ENCODE assay signal across 8 mouse cellular contexts in genomic region chr3:96603311-96603710, GRCm38 (mm10). TPM values are rescaled to one million over a fixed set of nuclear protein-coding genes. Genes with fewer than 3 reads are reported as not detected.
DNase-seq lines count a peak whose midpoint lies in the region; ATAC-seq and TF ChIP-seq lines count a peak whose summit lies in the region.

No protein-coding gene starts in this region.

- no peaks in the 10 kb centered on the region for H3K9me3 ChIP-seq in heart, embryonic 11.5 days (replicated peaks; ENCODE audit: control insufficient read depth, low read length)
- no peaks in the 10 kb centered on the region for H3K9me3 ChIP-seq in forebrain, postnatal 0 days (ENCODE audit: low read length)
- H3K9me3 ChIP-seq in midbrain, embryonic 11.5 days (ENCODE audit: control insufficient read depth, low read length): no peaks in the 10 kb centered on the region

- intact Hi-C loops in heart, postnatal 14 days (cut with DNase I): loop anchor here (2.0 kb wide), 1 partner anchor 29 kb away; no protein-coding TSS in a partner anchor

- H3K4me3 ChIP-seq in heart, embryonic 11.5 days (ENCODE audit: low read depth, low read length): no peak overlapping the region
- peak overlapping the region; percentile 81 for H3K4me3 ChIP-seq in forebrain, postnatal 0 days (ENCODE audit: low read depth, low read length)
- peak overlapping the region; percentile 90 for H3K4me3 ChIP-seq in midbrain, embryonic 11.5 days (ENCODE audit: low read depth, low read length)

- 77% methylated on average over 5 of the region's 5 CpGs for WGBS in heart, embryonic 11.5 days (ENCODE audit: insufficient replicate concordance)
- 26% methylated on average over 5 of the region's 5 CpGs for WGBS in forebrain, postnatal 0 days
- 45% methylated on average over 5 of the region's 5 CpGs for WGBS in midbrain, embryonic 11.5 days

- no peak for TF ChIP-seq CTCF in forebrain, postnatal 0 days (IDR thresholded peaks at IDR 0.05; ENCODE audit: low read depth)

- 0 out of 2 replicates have a peak overlapping the region, but pooled peaks have one; percentile 39 for H3K9ac ChIP-seq in heart, embryonic 11.5 days (ENCODE audit: low read depth, low read length)
- peak overlapping the region; percentile 81 for H3K9ac ChIP-seq in forebrain, postnatal 0 days
- H3K9ac ChIP-seq in midbrain, embryonic 11.5 days (ENCODE audit: low read length): peak overlapping the region; percentile 88

- peaks cover 24% of the 10 kb centered on the region for H3K4me1 ChIP-seq in heart, embryonic 11.5 days (ENCODE audit: control insufficient read depth, insufficient read depth, low read length)
- peaks cover 23% of the 10 kb centered on the region for H3K4me1 ChIP-seq in forebrain, postnatal 0 days (ENCODE audit: insufficient read depth)
- H3K4me1 ChIP-seq in midbrain, embryonic 11.5 days (ENCODE audit: control insufficient read depth, insufficient read depth, low read length): peaks cover 28% of the 10 kb centered on the region

- ATAC-seq in heart, embryonic 11.5 days (replicated peaks; ENCODE audit: insufficient number of reproducible peaks, low FRiP score, low TSS enrichment): no peak
- ATAC-seq in forebrain, postnatal 0 days: no peak
- ATAC-seq in midbrain, embryonic 11.5 days (ENCODE audit: low FRiP score): no peak

- H3K4me2 ChIP-seq in heart, embryonic 11.5 days: peak overlapping the region; percentile 72; the same call in 1 of the 2 replicates
- peak overlapping the region; percentile 70 for H3K4me2 ChIP-seq in forebrain, postnatal 0 days (ENCODE audit: low read depth)
- H3K4me2 ChIP-seq in midbrain, embryonic 11.5 days: peak overlapping the region; percentile 71

- no peak for DNase-seq in heart, postnatal 14 days
- peak; percentile 70 for DNase-seq in cerebellum, adult 11-12 months
- peak; percentile 42 for DNase-seq in forebrain, postnatal 0 days
- no peak for DNase-seq in midbrain, embryonic 11.5 days (ENCODE audit: low spot score, missing footprints)
- DNase-seq in T-cell, adult 2 months (ENCODE audit: low spot score): no peak
- DNase-seq in frontal cortex, postnatal 36 days (ENCODE audit: low spot score in 2 of 2): no peak
- DNase-seq in gastrocnemius, postnatal 10 days: no peak

- H3K36me3 ChIP-seq in heart, embryonic 11.5 days (ENCODE audit: control insufficient read depth, insufficient read depth, low read length): no peaks in the 10 kb centered on the region
- H3K36me3 ChIP-seq in forebrain, postnatal 0 days (ENCODE audit: insufficient read depth): peaks cover 3% of the 10 kb centered on the region; the same call in 1 of the 2 replicates
- H3K36me3 ChIP-seq in midbrain, embryonic 11.5 days (ENCODE audit: control insufficient read depth, insufficient read depth, low read length): no peaks in the 10 kb centered on the region

- no peak overlapping the region for H3K27ac ChIP-seq in heart, embryonic 11.5 days (ENCODE audit: low read depth, low read length)
- H3K27ac ChIP-seq in forebrain, postnatal 0 days (ENCODE audit: low read depth, low read length): no peak overlapping the region
- H3K27ac ChIP-seq in midbrain, embryonic 11.5 days (ENCODE audit: low read depth, low read length): no peak overlapping the region

- peaks cover 2% of the 10 kb centered on the region; the same call in 1 of the 2 replicates for H3K27me3 ChIP-seq in heart, embryonic 11.5 days (ENCODE audit: control insufficient read depth, insufficient read depth, low read length)
- no peaks in the 10 kb centered on the region for H3K27me3 ChIP-seq in forebrain, postnatal 0 days (ENCODE audit: insufficient read depth, low read length)
- peaks cover 4% of the 10 kb centered on the region; the same call in 1 of the 2 replicates for H3K27me3 ChIP-seq in midbrain, embryonic 11.5 days (ENCODE audit: control insufficient read depth, insufficient read depth, low read length)

RNA-seq across cellular contexts. Expression of gene Lix1l, which starts 2.4 kb away (rescaled TPM):
- polyA plus RNA-seq in heart, embryonic 11.5 days (2014; fragmentation: Nextera tagmentation; extraction: Ambion mirVana): 6.4 and 6.7 TPM in 2 replicates
- total RNA-seq in heart, postnatal 14 days (2021): 10 to 100 TPM; 28.3 to 28.6 TPM
- total RNA-seq in forebrain, postnatal 0 days (2014; rRNA removed): 53.5 and 59.9 TPM in 2 replicates
- 3.5 and 3.7 TPM in 2 replicates for polyA plus RNA-seq in forebrain, postnatal 0 days (2015; fragmentation: Nextera tagmentation; extraction: Ambion mirVana)
- 6.4 TPM in 2 replicates for polyA plus RNA-seq in midbrain, embryonic 11.5 days (2014; fragmentation: Nextera tagmentation; extraction: Ambion mirVana)
- 10 to 100 TPM; 24.1 to 26.9 TPM for total RNA-seq in gastrocnemius, postnatal 10 days (2021)

RNA-seq across cellular contexts. Expression of gene Ankrd34a, which starts 6.9 kb away (rescaled TPM):
- 9.0 TPM in 2 replicates for polyA plus RNA-seq in heart, embryonic 11.5 days (2014; fragmentation: Nextera tagmentation; extraction: Ambion mirVana)
- 1 to 10 TPM; 1.3 to 1.8 TPM for total RNA-seq in heart, postnatal 14 days (2021)
- total RNA-seq in forebrain, postnatal 0 days (2014; rRNA removed): 17.7 and 19.3 TPM in 2 replicates
- 17.6 and 19.2 TPM in 2 replicates for polyA plus RNA-seq in forebrain, postnatal 0 days (2015; fragmentation: Nextera tagmentation; extraction: Ambion mirVana)
- polyA plus RNA-seq in midbrain, embryonic 11.5 days (2014; fragmentation: Nextera tagmentation; extraction: Ambion mirVana): 1.5 and 2.0 TPM in 2 replicates
- 1 to 10 TPM in 1 of 2 experiments, under 1 TPM in 1; 0.96 to 1.9 TPM for total RNA-seq in gastrocnemius, postnatal 10 days (2021)

RNA-seq across cellular contexts. Expression of gene Polr3gl, which starts 9.3 kb away (rescaled TPM):
- polyA plus RNA-seq in heart, embryonic 11.5 days (2014; fragmentation: Nextera tagmentation; extraction: Ambion mirVana): 21.4 and 23.8 TPM in 2 replicates
- 10 to 100 TPM; 21.8 to 25.3 TPM for total RNA-seq in heart, postnatal 14 days (2021)
- total RNA-seq in forebrain, postnatal 0 days (2014; rRNA removed): 25.7 and 31.8 TPM in 2 replicates
- 27.8 and 35.9 TPM in 2 replicates for polyA plus RNA-seq in forebrain, postnatal 0 days (2015; fragmentation: Nextera tagmentation; extraction: Ambion mirVana)
- 12.1 and 14.7 TPM in 2 replicates for polyA plus RNA-seq in midbrain, embryonic 11.5 days (2014; fragmentation: Nextera tagmentation; extraction: Ambion mirVana)
- 10 to 100 TPM; 32.1 to 32.7 TPM for total RNA-seq in gastrocnemius, postnatal 10 days (2021)

RNA-seq across cellular contexts. Expression of gene Rbm8a, which starts 26.4 kb away (rescaled TPM):
- polyA plus RNA-seq in heart, embryonic 11.5 days (2014; fragmentation: Nextera tagmentation; extraction: Ambion mirVana): 124 TPM in 2 replicates
- total RNA-seq in heart, postnatal 14 days (2021): 10 to 100 TPM; 37.9 to 40.5 TPM
- 29.2 and 38.5 TPM in 2 replicates for total RNA-seq in forebrain, postnatal 0 days (2014; rRNA removed)
- polyA plus RNA-seq in forebrain, postnatal 0 days (2015; fragmentation: Nextera tagmentation; extraction: Ambion mirVana): 110 and 120 TPM in 2 replicates
- 181 and 193 TPM in 2 replicates for polyA plus RNA-seq in midbrain, embryonic 11.5 days (2014; fragmentation: Nextera tagmentation; extraction: Ambion mirVana)
- 10 to 100 TPM; 57.0 to 65.1 TPM for total RNA-seq in gastrocnemius, postnatal 10 days (2021)

RNA-seq across cellular contexts. Expression of gene Gm16253, which starts 26.5 kb away (rescaled TPM):
- 1.2 and 1.5 TPM in 2 replicates for polyA plus RNA-seq in heart, embryonic 11.5 days (2014; fragmentation: Nextera tagmentation; extraction: Ambion mirVana)
- total RNA-seq in heart, postnatal 14 days (2021): 1 to 10 TPM; 3.7 to 4.5 TPM
- total RNA-seq in forebrain, postnatal 0 days (2014; rRNA removed): not detected in 2 replicates
- not detected in 2 replicates for polyA plus RNA-seq in forebrain, postnatal 0 days (2015; fragmentation: Nextera tagmentation; extraction: Ambion mirVana)
- polyA plus RNA-seq in midbrain, embryonic 11.5 days (2014; fragmentation: Nextera tagmentation; extraction: Ambion mirVana): 0.36 and 0.43 TPM in 2 replicates
- 1 to 10 TPM in 1 of 2 experiments, under 1 TPM in 1; 0.70 to 1.1 TPM for total RNA-seq in gastrocnemius, postnatal 10 days (2021)

Comparison
In these comparisons a context has a peak if more than half of its experiments do, and no peak if none do; other contexts are left out.
1. DNase-seq: peak in cerebellum, adult 11-12 months (single experiment) and forebrain, postnatal 0 days (single experiment); none in heart, postnatal 14 days (0 of 2), midbrain, embryonic 11.5 days (single experiment), T-cell, adult 2 months (single experiment), frontal cortex, postnatal 36 days (0 of 2) and gastrocnemius, postnatal 10 days (single experiment).
2. Peak in every context shown above with its lines, with median percentiles within 50 percentile points of each other: H3K4me2 ChIP-seq and H3K9ac ChIP-seq.